Mouse (Mus musculus) CH12.LX (cell line): ENCODE results near the gene Tead2. TPM values are rescaled to one million over a fixed set of nuclear protein-coding genes. Genes with fewer than 3 reads are reported as not detected.

ENCODE experiments used
- DNase-seq: peaks from one replicate; pipeline ENCODE4 v3.0.0-alpha.2; 2013; ENCODE audit errors: extremely low read depth
- H3K27ac ChIP-seq: 2 replicates; pipeline ENCODE4 v1.5.1; 2012; ENCODE audit warnings: low read depth, mild to moderate bottlenecking, control low read depth, moderate library complexity; ENCODE audit not compliant: insufficient read depth
- H3K27me3 ChIP-seq: replicated peaks from 2 replicates; pipeline ENCODE3; 2012; ENCODE audit warnings: inconsistent platforms
- H3K36me3 ChIP-seq, 2 experiments: replicated peaks in 1 of 2; 2 replicates each; pipeline versions ENCODE3 to v1.6.1; 2012; ENCODE audit warnings: inconsistent platforms in 1 of 2, low read length in 1 of 2, mild to moderate bottlenecking in 1 of 2, mixed read lengths in 1 of 2, moderate library complexity in 1 of 2; ENCODE audit not compliant: control insufficient read depth in 1 of 2, insufficient read depth in 1 of 2
- H3K4me1 ChIP-seq, 2 experiments: 2 replicates each; pipeline ENCODE4 v1.6.1; 2012; ENCODE audit warnings: inconsistent platforms in 1 of 2, moderate library complexity in 1 of 2; ENCODE audit not compliant: insufficient read depth in 2 of 2, control insufficient read depth in 1 of 2
- H3K4me2 ChIP-seq: 2 replicates; pipeline ENCODE4 v1.6.1; 2012; ENCODE audit warnings: low read depth, mild to moderate bottlenecking, control low read depth; ENCODE audit not compliant: poor library complexity, insufficient read depth, severe bottlenecking
- H3K4me3 ChIP-seq, 3 experiments: fragments of 150-350 bp in 1 of 3; sonication (generic) in 1 of 3; replicated peaks in 1 of 3; 2 replicates each; pipeline versions ENCODE3 to v1.5.1; 2011 to 2012; ENCODE audit warnings: low read depth in 2 of 3, low read length in 2 of 3, mild to moderate bottlenecking in 2 of 3, moderate library complexity in 2 of 3, control low read depth in 1 of 3, improper control_type of control experiment in 1 of 3, inconsistent platforms in 1 of 3, mixed read lengths in 1 of 3; ENCODE audit not compliant: poor library complexity in 1 of 3
- H3K79me2 ChIP-seq: replicated peaks from 2 replicates; pipeline ENCODE4 v1.6.1; 2012; ENCODE audit warnings: mild to moderate bottlenecking, moderate library complexity; ENCODE audit not compliant: control insufficient read depth, poor library complexity, insufficient read depth, severe bottlenecking; ENCODE audit errors: extremely low read depth
- H3K9ac ChIP-seq: 2 replicates; pipeline ENCODE4 v1.6.1; 2012; ENCODE audit warnings: low read depth, mild to moderate bottlenecking, control low read depth, moderate library complexity; ENCODE audit not compliant: insufficient read depth
- H3K9me3 ChIP-seq: replicated peaks from 2 replicates; pipeline ENCODE3; 2012; ENCODE audit warnings: low read length, inconsistent platforms, mixed read lengths
- BHLHE40 ChIP-seq: IDR thresholded peaks from 2 replicates; pipeline ENCODE4 v1.6.1; 2011; ENCODE audit warnings: mild to moderate bottlenecking, low read depth, low read length, improper control_type of control experiment
- CHD2 ChIP-seq: IDR thresholded peaks from 2 replicates; pipeline ENCODE4 v1.6.1; 2011; ENCODE audit warnings: low read length, improper control_type of control experiment
- CTCF ChIP-seq, 2 experiments: IDR thresholded peaks in 1 of 2; conservative IDR thresholded peaks in 1 of 2; 2 replicates each; pipeline ENCODE4 v1.5.1; 2011 to 2012; ENCODE audit warnings: low read depth in 2 of 2, low read length in 2 of 2, improper control_type of control experiment in 1 of 2, inconsistent platforms in 1 of 2, mild to moderate bottlenecking in 1 of 2, moderate library complexity in 1 of 2
- ELF1 ChIP-seq: IDR thresholded peaks from 2 replicates; pipeline ENCODE4 v1.6.1; 2014; ENCODE audit warnings: low read depth, mild to moderate bottlenecking, inconsistent platforms, low read length, improper control_type of control experiment
- ETS1 ChIP-seq: conservative IDR thresholded peaks from 2 replicates; pipeline ENCODE4 v1.6.1; 2012; ENCODE audit warnings: low read depth, mild to moderate bottlenecking, inconsistent platforms, low read length, improper control_type of control experiment, moderate library complexity
- GABPA ChIP-seq: IDR thresholded peaks from 2 replicates; pipeline ENCODE4 v1.6.1; 2012; ENCODE audit warnings: low read depth, low read length, improper control_type of control experiment, inconsistent platforms; ENCODE audit not compliant: insufficient replicate concordance
- HCFC1 ChIP-seq: IDR thresholded peaks from 2 replicates; pipeline ENCODE4 v1.6.1; 2012; ENCODE audit warnings: low read depth, mild to moderate bottlenecking, inconsistent platforms, low read length, improper control_type of control experiment
- IRF4 ChIP-seq: IDR thresholded peaks from 2 replicates; pipeline ENCODE4 v1.6.1; 2014; ENCODE audit warnings: low read depth, mild to moderate bottlenecking, inconsistent platforms, low read length, improper control_type of control experiment
- JUN ChIP-seq: IDR thresholded peaks from 2 replicates; pipeline ENCODE4 v1.6.1; 2011; ENCODE audit warnings: low read depth, mild to moderate bottlenecking, low read length, improper control_type of control experiment, moderate library complexity; ENCODE audit not compliant: insufficient read depth
- MAFK ChIP-seq: IDR thresholded peaks from 2 replicates; pipeline ENCODE4 v1.6.1; 2011; ENCODE audit warnings: low read length, improper control_type of control experiment; ENCODE audit not compliant: insufficient replicate concordance
- MAX ChIP-seq: IDR thresholded peaks from 2 replicates; pipeline ENCODE4 v1.6.1; 2011; ENCODE audit warnings: low read length, improper control_type of control experiment
- MAZ ChIP-seq: IDR thresholded peaks from 2 replicates; pipeline ENCODE4 v1.6.1; 2012; ENCODE audit warnings: low read depth, mild to moderate bottlenecking, inconsistent platforms, low read length, improper control_type of control experiment, moderate library complexity
- MEF2A ChIP-seq: IDR thresholded peaks from 2 replicates; pipeline ENCODE4 v1.6.1; 2014; ENCODE audit warnings: low read depth, mild to moderate bottlenecking, inconsistent platforms, low read length, improper control_type of control experiment, borderline replicate concordance
- MYC ChIP-seq: IDR thresholded peaks from 2 replicates; pipeline ENCODE4 v1.6.1; 2011; ENCODE audit warnings: low read depth, mild to moderate bottlenecking, improper control_type of control experiment, low read length
- NELFE ChIP-seq: IDR thresholded peaks from 2 replicates; pipeline ENCODE4 v1.6.1; 2011; ENCODE audit warnings: low read depth, low read length, improper control_type of control experiment
- PAX5 ChIP-seq: IDR thresholded peaks from 2 replicates; pipeline ENCODE4 v1.6.1; 2012; ENCODE audit warnings: low read length, inconsistent platforms, mixed read lengths
- POLR2A ChIP-seq: IDR thresholded peaks from 2 replicates; pipeline ENCODE4 v1.6.1; 2011; ENCODE audit warnings: low read depth, mild to moderate bottlenecking, improper control_type of control experiment, low read length
- RAD21 ChIP-seq: IDR thresholded peaks from 2 replicates; pipeline ENCODE4 v1.6.1; 2011; ENCODE audit warnings: low read depth, mild to moderate bottlenecking, low read length, improper control_type of control experiment, moderate library complexity
- RCOR1 ChIP-seq: conservative IDR thresholded peaks from 2 replicates; pipeline ENCODE4 v1.6.1; 2012; ENCODE audit warnings: low read depth, mild to moderate bottlenecking, inconsistent platforms, low read length, improper control_type of control experiment
- TBP ChIP-seq: conservative IDR thresholded peaks from 2 replicates; pipeline ENCODE4 v1.6.1; 2011; ENCODE audit warnings: low read depth, low read length, improper control_type of control experiment
- USF1 ChIP-seq: IDR thresholded peaks from 2 replicates; pipeline ENCODE4 v1.6.1; 2014; ENCODE audit warnings: low read depth, mild to moderate bottlenecking, inconsistent platforms, low read length, improper control_type of control experiment
- USF2 ChIP-seq: conservative IDR thresholded peaks from 2 replicates; pipeline ENCODE4 v1.6.1; 2011; ENCODE audit warnings: low read depth, low read length, improper control_type of control experiment
- ZNF384 ChIP-seq: IDR thresholded peaks from 2 replicates; pipeline ENCODE4 v1.6.1; 2012; ENCODE audit warnings: low read depth, low read length, improper control_type of control experiment, inconsistent platforms
- dilution Hi-C: fragments of 300-500 bp; cut with MboI; formaldehyde crosslinking; loops from 2 replicates; pipeline ENCODE4 v1.14.3; 2020; ENCODE audit warnings: low sequenced_read_pairs; ENCODE audit not compliant: extremely low pct_unique_long_range_greater_than_20kb, extremely low pct_ligation_motif_present
- in situ Hi-C: fragments of 300-500 bp; cut with MboI; formaldehyde crosslinking; loops from 3 replicates; pipeline ENCODE4 v1.14.3; 2019; ENCODE audit warnings: low sequenced_read_pairs, low pct_ligation_motif_present, low pct_unique_long_range_greater_than_20kb, mixed read lengths
- polyA plus RNA-seq: library from polyadenylated mRNA; unstranded; fragments of >175 nt; gene quantifications from 2 replicates; pipeline ENCODE4 v1.2.1, GENCODE M21; 2012; ENCODE audit warnings: low read depth; ENCODE audit not compliant: insufficient read length
- total RNA-seq, 2 experiments: library from RNA; depleted of rRNA; stranded (reverse); fragments of 300-350 nt in 1 of 2; fragments of >200 nt in 1 of 2; gene quantifications; 2 replicates each; pipeline ENCODE4 v1.2.3; 2012 to 2014

Gene Tead2
- total and polyA plus RNA-seq, 3 experiments: 0.31 to 2.5 (median 0.38) TPM

- H3K9ac ChIP-seq: no peak overlapping the region
- no peak overlapping the region for H3K27ac ChIP-seq
- no peak for DNase-seq
- H3K27me3 ChIP-seq: peaks cover 66% of the 10 kb centered on the region
- dilution Hi-C loops (no loop called here), in situ Hi-C loops (loop anchor here (10.0 kb wide), 1 partner anchor 137 kb away; no protein-coding TSS in a partner anchor)
- H3K4me2 ChIP-seq: no peak overlapping the region
- no peak for TF ChIP-seq MEF2A
- TF ChIP-seq ZNF384: no peak
- TF ChIP-seq ETS1: no peak
- TF ChIP-seq MAFK: no peak
- TF ChIP-seq USF1: no peak
- no peak for TF ChIP-seq RCOR1
- no peak for TF ChIP-seq TBP
- no peak for TF ChIP-seq IRF4
- TF ChIP-seq MAZ: no peak
- TF ChIP-seq RAD21: no peak
- no peak for TF ChIP-seq MAX
- TF ChIP-seq JUN: no peak
- H3K4me1 ChIP-seq: no peaks in the 10 kb centered on the region
- no peak overlapping the region for H3K4me3 ChIP-seq
- H3K36me3 ChIP-seq: no peaks in the 10 kb centered on the region
- peaks cover 35% of the 10 kb centered on the region for H3K9me3 ChIP-seq
- no peaks in the 10 kb centered on the region for H3K79me2 ChIP-seq
Observed at GRCm38 (mm10) chr7:45167761-45168445, 47.6 kb upstream of the Tead2 start.

DNA sequence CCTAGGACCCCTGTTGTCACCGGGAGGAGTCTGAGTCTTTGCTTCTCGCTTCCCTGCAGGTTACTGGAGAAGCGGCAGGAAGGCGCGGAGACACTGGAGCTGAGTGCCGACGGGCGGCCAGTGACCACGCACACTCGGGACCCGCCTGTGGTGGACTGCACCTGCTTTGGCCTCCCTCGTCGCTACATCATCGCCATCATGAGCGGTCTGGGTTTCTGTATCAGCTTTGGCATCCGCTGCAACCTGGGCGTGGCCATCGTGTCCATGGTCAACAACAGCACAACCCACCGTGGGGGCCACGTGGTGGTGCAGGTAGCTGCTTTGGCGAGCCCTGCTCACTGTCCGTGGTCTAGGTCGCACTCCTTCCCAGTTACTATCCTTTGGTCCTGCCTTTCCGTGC, 46.9 kb upstream of the Tead2 start:
- DNase-seq: no peak
- TF ChIP-seq ZNF384: no peak
- H3K36me3 ChIP-seq: no peaks in the 10 kb centered on the region
- dilution Hi-C loops (no loop called here), in situ Hi-C loops (loop anchor here (10.0 kb wide), 1 partner anchor 136 kb away; no protein-coding TSS in a partner anchor)
- H3K9ac ChIP-seq: no peak overlapping the region
- no peaks in the 10 kb centered on the region for H3K4me1 ChIP-seq
- peaks cover 61% of the 10 kb centered on the region for H3K27me3 ChIP-seq
- no peak overlapping the region for H3K4me3 ChIP-seq
- H3K9me3 ChIP-seq: peaks cover 36% of the 10 kb centered on the region
- no peaks in the 10 kb centered on the region for H3K79me2 ChIP-seq
- no peak overlapping the region for H3K27ac ChIP-seq
- no peak overlapping the region for H3K4me2 ChIP-seq

DNA sequence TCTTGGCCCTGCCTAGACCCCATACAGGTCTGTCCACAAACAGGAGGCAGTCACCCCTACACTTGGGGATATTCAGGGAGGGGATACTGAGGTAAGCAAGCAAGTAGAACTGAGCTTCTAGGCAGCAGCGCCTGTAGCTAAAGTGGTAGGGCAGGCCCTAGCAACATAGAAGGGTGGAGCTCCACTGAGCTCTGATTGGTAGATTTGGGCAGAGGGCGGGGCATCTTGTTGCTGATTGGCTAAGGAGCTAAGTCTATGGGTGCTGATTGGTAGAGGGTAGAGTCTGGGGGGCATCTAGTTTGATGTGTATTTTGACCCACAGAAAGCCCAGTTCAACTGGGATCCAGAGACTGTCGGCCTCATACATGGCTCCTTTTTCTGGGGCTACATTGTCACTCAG, 46.1 kb upstream of the Tead2 start:
- Histone ChIP-seq H3K79me2 (no peaks in the 10 kb centered on the region), H3K4me3 (no peak overlapping the region), H3K36me3 (no peaks in the 10 kb centered on the region), H3K27me3 (peaks cover 54% of the 10 kb centered on the region), H3K4me2 (no peak overlapping the region), H3K9me3 (peaks cover 36% of the 10 kb centered on the region), H3K4me1 (peaks cover under 1 to 2% of the 10 kb centered on the region in 2 experiments), H3K27ac (no peak overlapping the region), H3K9ac (no peak overlapping the region)
- in situ Hi-C loops (loop anchor here (10.0 kb wide), 1 partner anchor 135 kb away; no protein-coding TSS in a partner anchor), dilution Hi-C loops (no loop called here)
- DNase-seq: no peak
- TF ChIP-seq CHD2 (no peak), MYC (no peak), RAD21 (no peak), PAX5 (no peak), USF1 (no peak), IRF4 (no peak), ELF1 (no peak), GABPA (no peak), BHLHE40 (no peak), ZNF384 (no peak), JUN (no peak), USF2 (no peak), HCFC1 (no peak), MAZ (no peak), CTCF (conservative IDR thresholded peaks at IDR 0.05 in 1 of 2, IDR thresholded peaks at IDR 0.05 in 1 of 2; ENCODE audit: low read depth in 2 of 2, low read length in 2 of 2) (no peak), POLR2A (no peak), NELFE (no peak)
